Mouse (Mus musculus): ENCODE measurements around the gene Pa2g4.

The Pa2g4 gene

DNA sequence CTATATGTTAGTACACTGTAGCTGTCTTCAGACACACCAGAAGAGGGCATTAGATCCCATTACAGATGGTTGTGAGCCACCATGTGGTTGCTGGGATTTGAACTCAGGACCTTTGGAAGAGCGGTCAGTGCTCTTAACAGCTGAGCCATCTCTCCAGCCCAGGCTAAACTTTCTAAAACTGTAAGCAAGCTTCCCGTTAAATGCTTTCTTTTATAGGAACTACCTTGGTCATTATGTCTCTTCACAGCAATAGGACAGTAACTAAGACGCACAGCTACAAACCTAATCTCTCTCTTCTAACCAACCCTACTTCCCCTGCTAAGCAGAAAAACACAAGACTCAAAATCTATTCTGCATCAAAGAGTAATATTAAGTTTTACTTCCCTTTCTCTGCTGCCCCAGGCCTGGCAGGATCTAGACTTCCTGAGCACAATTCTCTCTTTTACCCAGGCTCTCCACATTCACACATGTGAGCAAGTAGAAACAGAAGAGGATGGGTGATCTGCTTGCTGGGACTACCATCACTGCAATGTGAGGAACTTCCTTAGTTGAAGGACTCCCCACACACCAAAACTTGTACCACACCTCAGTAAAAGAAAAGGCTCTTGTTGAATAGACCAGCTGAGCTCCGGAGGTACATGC, 30.0 kb downstream of the Pa2g4 start:
- DNase-seq, result no peak

DNA sequence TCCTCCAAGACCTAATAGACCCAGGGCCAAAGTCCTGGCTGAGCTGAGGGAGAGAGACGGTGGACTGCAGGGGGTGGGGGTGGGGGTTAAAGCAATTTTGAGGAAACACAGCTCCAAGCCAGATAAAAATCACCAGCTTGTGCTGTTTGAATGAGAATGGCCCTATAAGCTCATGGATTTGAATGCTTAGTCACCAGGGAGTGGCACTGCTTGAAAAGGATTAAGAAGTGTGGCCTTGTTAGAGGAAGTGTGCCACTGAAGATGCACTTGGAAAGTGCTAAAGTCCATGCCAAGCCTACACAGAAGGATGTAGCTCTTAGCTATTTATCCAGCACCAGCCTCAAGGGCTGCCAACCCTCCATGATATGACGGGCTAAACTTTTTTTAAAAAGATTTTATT, 30.6 kb downstream of the Pa2g4 start:
- no peak for DNase-seq

DNA sequence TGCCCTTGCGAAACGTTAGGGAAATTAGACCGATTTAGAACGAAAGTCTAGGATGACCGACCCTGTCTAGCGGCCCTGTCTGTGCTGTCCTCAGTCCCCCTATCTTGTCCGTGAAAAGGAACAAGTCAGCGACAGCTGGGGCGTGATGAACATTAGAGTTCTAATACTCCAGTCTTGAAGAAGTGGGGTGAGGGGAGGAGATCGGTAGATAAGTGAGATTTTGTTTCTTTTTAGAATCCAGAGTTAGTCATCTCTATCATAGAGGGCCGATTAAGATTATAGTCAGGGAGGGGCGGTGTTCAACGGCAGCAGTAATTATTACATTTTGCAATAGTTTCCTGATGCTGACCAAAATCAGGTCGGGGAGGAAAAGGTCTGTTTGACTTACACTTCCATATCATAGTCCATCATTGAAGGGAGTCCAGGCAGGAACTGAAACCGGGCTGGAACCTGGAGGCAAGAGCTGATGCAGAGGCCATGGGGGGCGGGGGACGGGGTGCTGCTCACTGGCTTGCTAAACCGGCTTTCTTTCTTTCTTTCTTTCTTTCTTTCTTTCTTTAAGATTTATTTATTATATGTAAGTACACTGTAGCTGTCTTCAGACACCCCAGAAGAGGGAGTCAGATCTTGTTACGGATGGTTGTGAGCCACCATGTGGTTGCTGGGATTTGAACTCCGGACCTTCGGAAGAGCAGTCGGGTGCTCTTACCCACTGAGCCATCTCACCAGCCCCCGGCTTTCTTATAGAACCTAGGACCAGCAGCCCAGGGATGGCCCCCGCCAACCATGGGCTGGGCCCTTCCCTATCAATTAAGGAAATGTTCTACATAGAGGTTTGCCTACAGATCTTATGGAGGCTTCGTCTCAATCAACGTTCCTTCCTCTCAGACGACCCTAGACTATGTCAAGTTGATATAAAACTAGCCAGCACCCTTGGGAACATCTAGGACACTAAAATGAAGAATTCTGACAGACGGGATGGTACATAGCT, 39.1 kb downstream of the Pa2g4 start:
- peak; percentile 36 for DNase-seq

DNA sequence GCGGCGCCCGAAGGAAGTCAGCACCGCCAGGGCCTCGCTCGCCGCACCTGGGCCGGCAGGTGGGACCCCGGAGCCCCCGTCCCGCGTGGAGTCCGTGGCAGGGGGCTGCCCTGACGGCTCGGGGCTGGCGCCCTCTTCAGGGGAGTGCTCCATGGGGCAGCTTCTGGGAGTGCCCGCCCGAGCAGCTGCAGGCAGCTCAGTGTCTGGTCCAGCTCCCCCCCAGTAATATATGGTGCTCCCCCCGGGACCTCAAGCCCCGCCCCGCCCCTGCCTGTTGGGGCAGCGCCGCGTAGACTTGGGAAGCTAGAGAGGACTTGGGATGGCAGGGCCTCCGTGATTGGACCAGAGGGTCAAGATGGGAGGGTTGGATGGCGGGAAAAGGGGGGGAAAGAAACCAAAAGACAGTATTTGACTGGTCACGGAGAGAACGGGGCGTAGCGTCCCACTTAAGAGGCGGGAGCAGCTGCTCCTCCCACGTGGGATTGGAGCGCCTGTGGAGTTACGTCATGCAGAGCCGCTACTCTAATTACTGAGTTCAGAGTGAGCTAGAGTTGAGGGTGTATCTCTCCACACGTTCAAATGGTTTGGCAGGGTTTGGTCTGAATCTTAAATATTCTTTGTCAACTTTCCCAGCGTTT, 40.0 kb downstream of the Pa2g4 start, which contains the start of gene Esyt1:
Gene Esyt1, minus strand, starts transcription at position 201 of the 638 bp plus-strand sequence.
- DNase-seq, result peak; percentile 99

DNA sequence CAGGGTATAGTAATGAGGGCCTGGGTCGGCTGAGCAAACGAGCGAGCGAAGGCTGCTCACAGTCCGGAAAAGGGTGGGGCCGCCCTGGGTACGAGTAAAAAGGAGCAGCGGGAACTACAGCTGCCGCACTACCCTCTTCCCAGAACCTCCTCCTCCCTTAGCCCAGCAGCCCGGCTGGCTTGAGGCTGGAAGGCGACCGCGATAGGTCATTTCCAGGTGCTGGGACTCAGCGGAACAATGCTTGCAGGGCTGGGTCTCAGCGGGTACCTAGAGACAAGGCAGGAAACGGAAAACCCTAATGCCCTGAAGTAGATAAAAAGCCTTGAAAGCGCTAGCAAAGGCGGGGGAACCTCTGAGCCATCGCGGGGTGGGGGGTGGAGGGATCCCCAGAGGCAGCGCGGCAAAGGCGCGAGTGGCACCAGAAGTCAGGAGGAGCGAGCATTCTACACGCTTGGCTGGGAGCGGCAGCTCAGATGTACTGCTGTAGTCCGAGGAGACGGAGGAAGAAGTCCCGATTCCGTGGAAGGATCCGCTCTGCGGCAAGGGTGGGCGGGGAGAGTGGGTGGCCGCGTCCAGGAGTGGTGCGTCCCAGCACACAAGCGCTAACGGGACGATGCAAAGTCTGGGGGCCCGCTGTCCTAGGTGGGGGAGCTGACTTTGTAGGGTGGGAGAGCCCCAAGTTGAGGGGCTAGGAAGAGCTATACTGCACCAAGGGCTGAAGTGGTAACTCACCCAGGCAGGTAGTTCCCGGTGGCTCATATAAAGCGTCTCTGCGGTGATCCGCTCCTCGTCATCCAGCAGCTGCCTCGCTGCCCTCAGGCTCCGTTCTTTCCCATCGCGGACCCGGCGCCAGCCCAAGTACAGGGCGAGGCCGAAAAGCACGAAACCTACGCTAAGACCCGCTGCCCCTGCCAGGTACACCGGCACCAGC, 40.8 kb downstream of the Pa2g4 start:
- peak; percentile 65 for DNase-seq

DNA sequence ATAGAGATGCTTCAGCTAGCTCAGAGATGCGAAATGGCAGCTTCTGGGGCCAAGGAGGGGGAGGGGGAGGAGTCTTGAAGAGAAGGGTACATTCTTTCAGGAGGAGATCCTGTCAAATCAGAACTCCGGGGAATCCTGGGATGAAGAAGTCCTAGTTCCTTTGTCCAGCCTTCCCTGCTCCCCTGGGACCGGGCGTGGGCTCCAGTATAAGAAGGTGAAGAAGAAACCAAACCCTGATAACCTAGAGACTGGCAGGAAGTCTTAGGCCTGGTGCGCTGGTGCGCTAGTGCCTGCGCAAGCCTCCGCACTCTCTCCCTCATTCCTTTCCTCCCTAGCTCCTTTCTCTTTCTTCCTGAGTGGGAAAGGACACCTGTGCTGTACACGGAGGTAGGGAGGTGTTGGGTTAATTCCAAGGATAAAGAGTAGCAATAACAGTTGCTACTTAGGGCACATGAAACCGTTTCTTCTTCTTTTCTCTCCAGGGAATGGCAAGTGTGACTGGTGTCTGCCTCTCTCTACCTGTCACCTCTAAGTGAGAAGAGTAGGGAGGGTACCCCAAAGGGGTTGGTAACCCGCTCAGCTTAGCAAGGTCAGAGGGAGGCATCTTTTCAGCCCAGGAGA, 41.6 kb downstream of the Pa2g4 start:
- DNase-seq, result peak; percentile 21

DNA sequence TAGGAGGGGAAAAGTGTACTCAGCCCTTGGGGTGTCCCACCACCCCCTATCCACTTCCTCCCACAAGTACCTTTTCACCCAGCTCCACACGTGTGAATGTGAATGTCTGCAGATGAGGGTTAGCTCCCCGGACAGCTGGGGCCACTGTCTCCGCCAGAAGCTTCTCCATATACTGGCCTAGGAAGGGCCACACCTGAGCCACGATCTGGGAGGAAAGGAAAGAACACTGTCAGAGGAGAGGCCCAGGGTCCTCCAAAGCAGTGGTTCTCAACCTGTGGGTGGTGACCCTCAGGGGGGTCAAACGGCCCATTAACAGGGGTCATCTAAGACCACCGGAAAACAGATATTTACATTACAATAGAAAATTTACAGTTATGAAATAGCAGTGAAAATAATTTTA, 43.4 kb downstream of the Pa2g4 start:
- no peak for DNase-seq

DNA sequence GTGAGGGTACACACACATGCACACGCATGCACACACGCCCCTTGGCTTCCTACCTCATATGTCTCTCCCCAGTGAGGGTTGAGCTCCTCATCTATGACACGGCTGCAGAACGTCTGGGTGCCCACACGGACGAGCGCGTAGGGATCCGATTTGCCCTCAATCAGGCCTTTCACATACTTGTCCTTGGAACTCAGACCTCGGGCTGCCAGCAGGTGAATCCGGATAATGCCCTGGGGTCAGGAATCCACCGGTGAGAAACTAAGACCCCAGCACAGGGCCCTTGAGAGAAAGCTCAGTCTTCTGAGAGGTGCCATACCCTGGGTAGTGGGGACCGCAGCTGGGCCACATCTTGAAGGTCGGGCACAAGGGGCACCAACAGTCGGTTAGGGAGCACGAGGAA, 45.2 kb downstream of the Pa2g4 start:
- no peak for DNase-seq

DNA sequence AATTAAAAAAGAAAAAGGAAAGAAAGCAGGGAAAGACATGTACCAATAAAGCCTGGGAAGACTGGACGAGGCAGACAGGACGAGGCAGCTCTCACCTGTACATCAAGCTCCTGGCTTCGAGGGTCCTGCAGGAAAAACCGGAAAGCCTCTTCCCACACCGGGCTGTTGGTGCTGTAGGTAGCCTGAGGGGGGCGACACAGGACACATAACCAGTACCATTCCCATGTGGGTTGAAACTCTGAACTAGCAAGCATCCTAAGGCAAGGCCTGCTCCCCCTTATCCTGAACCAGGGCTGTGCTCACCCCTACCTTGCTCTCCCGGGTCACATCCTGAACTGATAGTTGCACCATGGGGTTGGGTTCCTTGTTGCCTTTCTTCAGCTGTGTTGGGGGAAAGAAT, 47.0 kb downstream of the Pa2g4 start:
- peak; percentile 80 for DNase-seq

DNA sequence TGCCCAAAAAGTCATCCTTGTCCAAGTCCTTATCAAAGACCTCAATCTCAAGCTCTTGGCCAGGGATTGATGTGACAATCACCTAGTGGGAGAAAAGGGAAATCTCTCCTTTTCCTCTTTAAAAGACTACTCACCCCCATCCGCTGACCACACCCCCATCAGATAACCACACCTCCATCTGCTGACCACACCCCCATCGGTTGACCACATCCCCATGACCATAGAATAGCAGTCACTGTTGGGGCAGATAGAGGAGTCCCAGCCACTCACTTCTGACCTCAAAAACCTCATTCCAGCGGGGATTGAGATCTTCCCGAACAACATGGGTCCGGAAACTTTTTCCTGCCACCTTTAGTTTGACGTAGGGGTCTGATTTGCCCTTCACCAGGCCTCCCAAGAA, 49.1 kb downstream of the Pa2g4 start:
- DNase-seq, result no peak

DNA sequence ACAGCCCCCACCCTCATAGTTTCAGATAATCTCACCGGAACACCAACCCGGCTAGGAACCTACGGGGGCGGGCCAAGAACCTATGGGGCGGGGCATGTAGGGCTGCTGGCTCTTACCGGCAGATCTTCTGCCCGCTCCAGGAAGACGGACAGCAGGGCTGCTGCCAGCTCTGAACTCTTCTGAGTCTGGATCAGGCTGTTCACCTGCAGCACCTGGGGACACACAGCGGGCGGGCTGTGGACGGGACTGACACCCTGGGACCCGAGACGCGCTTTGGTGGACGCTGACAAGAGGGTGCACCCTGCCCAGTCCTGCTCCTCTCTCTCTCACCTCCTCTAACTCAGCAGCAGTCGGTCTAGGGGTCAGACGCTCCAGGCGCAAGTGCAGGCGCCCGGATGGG, 49.8 kb downstream of the Pa2g4 start:
- DNase-seq, result no peak

DNA sequence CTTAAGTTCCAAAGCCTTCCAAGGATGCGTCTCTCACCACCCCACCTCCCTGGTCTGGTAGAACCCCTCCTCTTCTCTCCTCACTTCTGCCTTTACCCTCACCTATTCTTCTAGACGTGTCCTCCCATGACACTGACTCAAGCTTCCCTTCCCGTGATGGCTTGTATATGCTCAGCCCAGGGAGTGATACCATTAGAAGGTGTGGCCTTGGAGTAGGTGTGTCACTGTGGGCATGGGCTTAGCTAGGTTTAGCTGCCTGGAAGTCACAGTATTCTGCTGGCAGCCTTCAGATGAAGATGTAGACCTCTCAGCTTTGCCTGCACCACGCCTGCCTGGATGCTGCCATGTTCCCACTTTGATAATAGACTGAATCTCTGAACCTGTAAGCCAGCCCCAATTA, 50.7 kb downstream of the Pa2g4 start:
- no peak for DNase-seq

DNA sequence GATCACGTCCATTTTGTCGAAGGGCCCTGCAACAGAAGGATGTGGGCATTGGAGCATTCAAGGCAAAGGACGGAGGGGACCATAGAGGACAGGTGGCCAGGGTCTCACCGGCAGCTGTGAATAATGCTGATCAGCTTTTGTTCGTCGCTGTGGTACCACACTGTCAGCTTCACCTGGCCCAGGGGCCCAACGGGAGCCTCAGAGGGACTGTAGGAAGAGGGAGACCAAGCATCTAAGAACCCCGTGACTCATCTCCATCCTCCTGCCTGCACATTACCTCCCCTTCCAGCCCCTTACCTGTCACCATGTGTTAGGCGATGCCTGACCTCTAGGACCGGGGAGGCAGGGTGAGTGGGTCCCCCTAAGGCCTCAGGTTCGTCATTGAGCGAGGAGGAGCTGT, 54.0 kb downstream of the Pa2g4 start:
- DNase-seq, result no peak

DNA sequence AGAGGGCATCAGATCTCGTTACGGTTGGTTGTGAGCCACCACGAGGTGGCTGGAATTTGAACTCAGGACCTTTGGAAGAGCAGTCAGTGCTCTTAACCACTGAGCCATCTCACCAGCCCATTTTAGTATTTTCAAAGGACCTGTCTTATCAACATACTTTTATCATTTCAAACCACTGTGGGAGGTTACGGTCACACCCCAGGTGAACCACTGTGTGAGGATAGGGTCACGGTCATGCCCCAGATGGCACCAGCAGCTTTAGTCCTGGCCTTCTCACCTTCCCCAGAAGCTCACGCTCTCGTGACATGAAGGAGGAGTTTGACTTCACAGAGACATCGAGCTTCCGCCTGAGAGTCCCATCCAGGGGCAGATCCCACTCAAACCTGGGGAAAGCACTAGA, 54.6 kb downstream of the Pa2g4 start:
- DNase-seq, result no peak

DNA sequence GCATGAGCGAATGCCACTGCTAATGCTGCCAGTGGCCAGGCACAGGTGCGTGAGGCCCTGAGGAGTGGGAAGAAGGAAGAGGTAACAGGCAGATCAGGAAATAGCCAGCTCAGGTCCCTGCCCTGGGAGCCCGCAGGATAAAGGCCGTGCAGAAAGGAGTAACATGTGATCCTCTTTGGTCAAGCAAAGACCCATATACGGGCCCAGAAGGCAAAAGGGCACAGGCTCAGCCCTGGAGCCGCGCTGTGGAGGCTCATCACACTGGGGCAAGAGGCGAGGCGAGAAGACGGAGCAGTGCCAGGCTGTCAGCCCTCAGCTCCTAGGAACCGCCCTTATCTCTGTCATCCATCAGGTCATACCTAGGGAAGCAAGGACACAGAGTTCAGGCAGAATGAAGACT, 55.5 kb downstream of the Pa2g4 start:
- no peak for DNase-seq

DNA sequence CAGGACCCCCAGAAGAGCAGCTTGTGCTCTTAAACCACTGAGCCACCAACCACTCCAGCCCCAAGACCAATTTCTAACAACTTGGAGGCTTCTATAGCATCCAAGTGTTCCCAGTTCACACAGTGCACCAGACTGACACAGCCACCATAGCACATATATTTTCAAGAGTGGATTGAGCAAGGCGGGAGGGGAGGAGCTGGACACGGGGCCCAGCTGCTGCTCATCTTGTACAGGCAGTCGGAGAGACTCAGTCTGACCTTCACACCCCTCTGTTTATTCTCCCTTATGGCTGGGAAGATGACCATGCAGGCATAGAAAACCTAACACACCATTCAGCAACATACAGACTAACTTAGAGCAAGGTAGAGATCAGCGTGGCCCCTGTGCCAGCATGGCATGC, 56.0 kb downstream of the Pa2g4 start:
- peak; percentile 46 for DNase-seq

DNA sequence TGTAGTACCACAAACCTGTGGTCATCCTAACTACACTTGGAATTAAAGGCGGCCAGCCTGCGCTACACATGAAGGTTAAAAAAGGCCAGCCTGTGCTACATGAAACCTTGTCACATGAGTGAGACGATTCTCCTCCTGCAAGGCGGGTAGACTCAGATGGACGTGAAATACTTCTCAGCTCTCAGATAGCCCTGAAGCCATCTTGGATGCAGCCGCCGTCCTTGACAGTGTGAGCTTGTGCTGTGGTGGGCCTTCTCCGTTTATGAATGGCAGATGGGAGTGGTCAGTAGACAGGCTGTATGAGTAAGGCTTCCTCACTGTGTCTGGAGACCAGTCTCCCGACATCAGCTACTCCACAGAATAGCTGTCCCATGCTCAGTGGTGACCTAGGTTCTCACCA, 56.6 kb downstream of the Pa2g4 start:
- no peak for DNase-seq

DNA sequence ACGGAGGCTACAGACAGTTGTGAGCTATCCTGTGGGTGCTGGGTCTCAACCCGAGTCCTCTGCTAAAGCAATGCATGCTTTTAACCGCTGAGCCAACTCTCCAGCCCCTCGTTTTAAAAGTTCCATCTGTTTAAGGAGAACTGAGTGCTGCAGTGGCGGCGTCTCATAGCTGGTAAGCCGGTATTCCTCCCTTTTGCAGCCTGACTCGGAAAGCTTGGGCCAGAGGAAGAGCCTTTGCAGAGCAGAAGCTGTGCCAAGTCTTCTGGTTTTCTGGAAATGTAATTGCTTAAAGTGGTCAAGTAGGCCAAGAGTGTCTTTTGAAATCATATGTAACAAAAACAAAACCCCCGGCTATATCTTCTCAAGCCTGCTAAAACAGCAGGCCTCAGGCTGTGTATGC, 57.5 kb downstream of the Pa2g4 start:
- DNase-seq, result no peak

Measured in lung, postnatal 36 days (tissue).